Mouse (Mus musculus): ENCODE measurements around the gene Ctsd.
A peak's percentile ranks its signal among the peaks of the same experiment; 100 is the strongest.

Gene Ctsd

GRCm38 (mm10) chr7:142374413-142375015 lies 13.3 kb downstream of the Ctsd start:
- DNase-seq (ENCODE audit: low spot score in 2 of 2), result no peak

- no peak for DNase-seq (ENCODE audit: low spot score in 2 of 2)
These were observed 14.0 kb downstream of the Ctsd start, which contains the start of gene Ifitm10 for GRCm38 (mm10) chr7:142373641-142374412. TSS of gene Ifitm10 (minus strand) at chr7:142373753.

- no peak for DNase-seq (ENCODE audit: low spot score in 2 of 2)
These were observed 14.8 kb downstream of the Ctsd start for GRCm38 (mm10) chr7:142373039-142373438.

- DNase-seq (ENCODE audit: low spot score in 2 of 2), result peak; percentile 25 to 43
These were observed 15.8 kb downstream of the Ctsd start for GRCm38 (mm10) chr7:142371768-142372661.

GRCm38 (mm10) chr7:142371398-142371767 lies 16.5 kb downstream of the Ctsd start:
- DNase-seq (ENCODE audit: low spot score in 2 of 2), result no peak

GRCm38 (mm10) chr7:142370937-142371336 lies 16.9 kb downstream of the Ctsd start:
- no peak for DNase-seq (ENCODE audit: low spot score in 2 of 2)

GRCm38 (mm10) chr7:142369820-142370219 lies 18.0 kb downstream of the Ctsd start:
- DNase-seq (ENCODE audit: low spot score in 2 of 2), result no peak

GRCm38 (mm10) chr7:142368856-142369255 lies 19.0 kb downstream of the Ctsd start:
- no peak for DNase-seq (ENCODE audit: low spot score in 2 of 2)

GRCm38 (mm10) chr7:142363107-142363506 lies 24.7 kb downstream of the Ctsd start:
- no peak for DNase-seq (ENCODE audit: low spot score in 2 of 2)

- DNase-seq (ENCODE audit: low spot score in 2 of 2), result no peak
These were observed 27.1 kb downstream of the Ctsd start for GRCm38 (mm10) chr7:142360743-142361142.

- no peak for DNase-seq (ENCODE audit: low spot score in 2 of 2)
These were observed 28.7 kb downstream of the Ctsd start for GRCm38 (mm10) chr7:142359129-142359528.

GRCm38 (mm10) chr7:142357566-142357965 lies 30.3 kb downstream of the Ctsd start:
- DNase-seq (ENCODE audit: low spot score in 2 of 2), result peak in 1 of 2 experiments; percentile 26

- no peak for DNase-seq (ENCODE audit: low spot score in 2 of 2)
These were observed 33.1 kb downstream of the Ctsd start for GRCm38 (mm10) chr7:142354661-142355233.

- DNase-seq (ENCODE audit: low spot score in 2 of 2), result peak; percentile 76 to 83
These were observed 34.0 kb downstream of the Ctsd start for GRCm38 (mm10) chr7:142353854-142354253.

GRCm38 (mm10) chr7:142351569-142351968 lies 36.3 kb downstream of the Ctsd start:
- no peak for DNase-seq (ENCODE audit: low spot score in 2 of 2)

- DNase-seq (ENCODE audit: low spot score in 2 of 2), result no peak
These were observed 38.4 kb downstream of the Ctsd start for GRCm38 (mm10) chr7:142349308-142349961.

- no peak for DNase-seq (ENCODE audit: low spot score in 2 of 2)
These were observed 40.3 kb downstream of the Ctsd start for GRCm38 (mm10) chr7:142347542-142347941.

GRCm38 (mm10) chr7:142342247-142342640 lies 45.6 kb downstream of the Ctsd start:
- no peak for DNase-seq (ENCODE audit: low spot score in 2 of 2)

- peak; percentile 64 to 69 for DNase-seq (ENCODE audit: low spot score in 2 of 2)
These were observed 46.1 kb downstream of the Ctsd start for GRCm38 (mm10) chr7:142341564-142342246.

GRCm38 (mm10) chr7:142340269-142340970 lies 47.4 kb downstream of the Ctsd start:
- peak; percentile 55 to 59 for DNase-seq (ENCODE audit: low spot score in 2 of 2)
